21 mouse cellular contexts compared by ENCODE assay signal in genomic region chr6:34364217-34365136, GRCm38 (mm10). TPM values are rescaled to one million over a fixed set of nuclear protein-coding genes. Genes with fewer than 3 reads are reported as not detected.
DNase-seq lines count a peak whose midpoint lies in the region; ATAC-seq and TF ChIP-seq lines count a peak whose summit lies in the region.
"Had no signal": no experiment of that assay in that cellular context is flagged by ENCODE, and none has a peak within 500 bp of the region (broad histone marks: within the 10 kb centered on the region; RNA-seq: fewer than 3 reads in every experiment).

No protein-coding gene starts in this region.

- no peak overlapping the region for H3K27ac ChIP-seq in layer of hippocampus, adult 2 months
- H3K27ac ChIP-seq: forebrain, embryonic 13.5 days; hindbrain, embryonic 12.5 days; limb, embryonic 10.5 days; liver, embryonic 15.5 days had no signal

- no peak overlapping the region for H3K4me3 ChIP-seq in layer of hippocampus, adult 2 months
- H3K4me3 ChIP-seq: forebrain, embryonic 13.5 days; hindbrain, embryonic 12.5 days; limb, embryonic 10.5 days; liver, embryonic 15.5 days; myocyte had no signal

- peak; percentile 84 for ATAC-seq in CD4-positive, CD25-positive, alpha-beta regulatory T cell, adult 4 months
- ATAC-seq: forebrain, embryonic 13.5 days had no signal

- TF ChIP-seq CTCF in layer of hippocampus, adult 2 months (conservative IDR thresholded peaks at IDR 0.05) = peak; percentile 58

- DNase-seq in layer of hippocampus, adult 2 months (ENCODE audit: low spot score in 2 of 2) = no peak
- DNase-seq in layer of hippocampus, postnatal 36 days = no peak
- DNase-seq in induced T-regulatory cell, adult 2 months (ENCODE audit: low read depth) = peak; percentile 34
- DNase-seq in thymus, postnatal 14 days = peak; percentile 58
- DNase-seq in urinary bladder, postnatal 14 days (ENCODE audit: low spot score) = no peak
- DNase-seq in cerebellum, adult 11-12 months = no peak
- DNase-seq in right cerebral cortex, adult 18-20 months = no peak
- DNase-seq: cerebellum, postnatal 10 days; embryo, embryonic 11 days; kidney, adult 11 months; kidney, postnatal 36 days; lung, postnatal 4 days had no signal

RNA-seq across cellular contexts. Expression of gene Akr1b8, which starts 10.6 kb away (rescaled TPM):
- under 1 TPM; 0.44 to 0.82 TPM for total RNA-seq in layer of hippocampus, adult 2 months (2021)
- total RNA-seq in layer of hippocampus, postnatal 36 days (2021) = under 1 TPM; 0.42 to 0.56 TPM
- polyA plus RNA-seq in CD4-positive, CD25-positive, alpha-beta regulatory T cell, adult 4 months (2017; shearing (Covaris generic)) = not detected
- total RNA-seq: granulocyte monocyte progenitor cell, adult 5-6 weeks had no signal

RNA-seq across cellular contexts. Expression of gene Akr1b10, which starts 19.5 kb away (rescaled TPM):
- 10 to 100 TPM; 26.7 to 26.9 TPM for total RNA-seq in layer of hippocampus, adult 2 months (2021)
- 10 to 100 TPM; 24.8 to 25.1 TPM for total RNA-seq in layer of hippocampus, postnatal 36 days (2021)
- polyA plus RNA-seq in CD4-positive, CD25-positive, alpha-beta regulatory T cell, adult 4 months (2017; shearing (Covaris generic)) = 10 to 100 TPM; 56.4 to 60.5 TPM

RNA-seq across cellular contexts. Expression of gene Akr1b3, which starts 47.2 kb away (rescaled TPM):
- 10 to 100 TPM; 42.1 to 46.3 TPM for total RNA-seq in layer of hippocampus, adult 2 months (2021)
- total RNA-seq in layer of hippocampus, postnatal 36 days (2021) = 10 to 100 TPM; 34.6 to 45.8 TPM
- 100 to 1,000 TPM; 382 to 479 TPM for polyA plus RNA-seq in CD4-positive, CD25-positive, alpha-beta regulatory T cell, adult 4 months (2017; shearing (Covaris generic))

RNA-seq across cellular contexts. Expression of gene Akr1b7, which starts 47.7 kb away (rescaled TPM):
- total RNA-seq in layer of hippocampus, adult 2 months (2021) = not detected
- total RNA-seq in layer of hippocampus, postnatal 36 days (2021) = not detected
- under 1 TPM in 1 of 2 experiments, not detected in 1; 0.49 TPM for polyA plus RNA-seq in CD4-positive, CD25-positive, alpha-beta regulatory T cell, adult 4 months (2017; shearing (Covaris generic))
- total RNA-seq: granulocyte monocyte progenitor cell, adult 5-6 weeks; layer of hippocampus, postnatal 25 days had no signal
- polyA plus RNA-seq: forebrain, embryonic 13.5 days; limb, embryonic 10.5 days; midbrain, embryonic 11.5 days had no signal

Comparison
In these comparisons a context has a peak if more than half of its experiments do, and no peak if none do; other contexts are left out.
1. DNase-seq: peak in induced T-regulatory cell, adult 2 months (single experiment) and thymus, postnatal 14 days (single experiment); none in layer of hippocampus, adult 2 months (0 of 2), layer of hippocampus, postnatal 36 days (0 of 2), urinary bladder, postnatal 14 days (single experiment), cerebellum, adult 11-12 months (single experiment) and right cerebral cortex, adult 18-20 months (single experiment).